Mouse (Mus musculus) forebrain, postnatal 0 days (tissue): ENCODE data around the gene Zdhhc14. TPM values are rescaled to one million over a fixed set of nuclear protein-coding genes. Genes with fewer than 3 reads are reported as not detected.

Experiments
- ATAC-seq: fragments of 200-750 bp; cut with Nextera tagmentation; 2 replicates; pipeline ENCODE4 v1.8.0; 2017; ENCODE audit warnings: mild to moderate bottlenecking, moderate library complexity
- DNase-seq: peaks from one replicate; pipeline ENCODE4 v3.0.0-alpha.2; 2015
- H3K27ac ChIP-seq: fragments of 300-500 bp; sonication (generic); 2 replicates; pipeline ENCODE4 v1.5.1; 2014; ENCODE audit warnings: low read depth, mild to moderate bottlenecking, antibody characterized with exemption, low read length, moderate library complexity, mixed read lengths
- H3K27me3 ChIP-seq: fragments of 300-500 bp; sonication (generic); 2 replicates; pipeline ENCODE4 v1.6.1; 2014; ENCODE audit warnings: mild to moderate bottlenecking, low read length, mixed read lengths; ENCODE audit not compliant: insufficient read depth
- H3K36me3 ChIP-seq: fragments of 300-500 bp; sonication (generic); 2 replicates; pipeline ENCODE4 v1.6.1; 2014; ENCODE audit warnings: mild to moderate bottlenecking, moderate library complexity; ENCODE audit not compliant: insufficient read depth
- H3K4me1 ChIP-seq: fragments of 300-500 bp; sonication (generic); 2 replicates; pipeline ENCODE4 v1.6.1; 2014; ENCODE audit warnings: antibody characterized with exemption; ENCODE audit not compliant: insufficient read depth
- H3K4me2 ChIP-seq: fragments of 300-500 bp; sonication (generic); 2 replicates; pipeline ENCODE4 v1.6.1; 2014; ENCODE audit warnings: low read depth, mild to moderate bottlenecking, moderate library complexity
- H3K4me3 ChIP-seq: fragments of 300-500 bp; sonication (generic); 2 replicates; pipeline ENCODE4 v1.5.1; 2014; ENCODE audit warnings: low read depth, low read length, mixed read lengths
- H3K9ac ChIP-seq: fragments of 300-500 bp; sonication (generic); 2 replicates; pipeline ENCODE4 v1.6.1; 2014; ENCODE audit warnings: mild to moderate bottlenecking
- H3K9me3 ChIP-seq: fragments of 300-500 bp; sonication (generic); 2 replicates; pipeline ENCODE4 v1.6.1; 2016; ENCODE audit warnings: low read length
- CTCF ChIP-seq: sonication (generic); IDR thresholded peaks from 2 replicates; pipeline ENCODE4 v1.5.1; 2016; ENCODE audit warnings: antibody characterized with exemption, control low read depth, low read depth
- WGBS: fragments of 180-500 bp; shearing (Covaris S2); extraction: QIAGEN DNeasy Blood & Tissue Kit; methylation state at CpG from one replicate; pipeline ENCODE4 v1.1.7; 2014; 5-methylcytosine and 5-hydroxymethylcytosine counted together
- polyA plus RNA-seq: library from polyadenylated mRNA; unstranded; fragments of >200 nt; fragmentation: Nextera tagmentation; extraction: Ambion mirVana; gene quantifications from 2 replicates; pipeline ENCODE4 v1.2.1, GENCODE M21; 2015
- total RNA-seq: library from RNA; depleted of rRNA; stranded (reverse); fragments of >200 nt; gene quantifications from 2 replicates; pipeline ENCODE4 v1.2.3, GENCODE M21; 2014

The Zdhhc14 gene
- total and polyA plus RNA-seq, 2 experiments from 2014 or later: 9.9 to 16.7 TPM

DNA sequence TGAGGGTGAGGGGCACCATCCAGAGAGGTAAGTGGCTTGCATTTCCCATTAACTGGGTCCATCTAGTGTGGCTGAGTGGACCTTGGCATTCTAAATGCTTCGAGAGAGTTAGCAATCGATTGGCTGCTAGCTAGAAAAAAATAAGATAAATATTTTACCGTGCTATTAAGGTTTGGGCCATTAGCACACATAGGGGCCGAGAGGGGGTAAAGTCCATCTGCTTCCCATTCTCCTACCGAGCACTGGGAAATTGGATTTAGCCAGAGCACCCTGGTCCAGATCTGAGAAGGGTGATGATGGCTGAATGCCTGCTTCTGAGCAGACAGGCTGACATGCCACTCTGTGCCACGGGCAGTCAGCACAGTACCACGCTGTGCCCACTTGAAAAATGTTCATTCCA lies 263.1 kb downstream of the Zdhhc14 start:
- Histone ChIP-seq H3K4me2 (no peak overlapping the region), H3K36me3 (no peaks in the 10 kb centered on the region), H3K4me3 (no peak overlapping the region), H3K4me1 (0 out of 2 replicates have a peak, but pooled peaks cover 4% of the 10 kb centered on the region), H3K9ac (no peak overlapping the region), H3K27me3 (no peaks in the 10 kb centered on the region), H3K9me3 (no peaks in the 10 kb centered on the region), H3K27ac (no peak overlapping the region)
- WGBS: 86% methylated on average over 7 of the region's 7 CpGs
- ATAC-seq (no peak), DNase-seq (no peak)
- no peak for TF ChIP-seq CTCF

DNA sequence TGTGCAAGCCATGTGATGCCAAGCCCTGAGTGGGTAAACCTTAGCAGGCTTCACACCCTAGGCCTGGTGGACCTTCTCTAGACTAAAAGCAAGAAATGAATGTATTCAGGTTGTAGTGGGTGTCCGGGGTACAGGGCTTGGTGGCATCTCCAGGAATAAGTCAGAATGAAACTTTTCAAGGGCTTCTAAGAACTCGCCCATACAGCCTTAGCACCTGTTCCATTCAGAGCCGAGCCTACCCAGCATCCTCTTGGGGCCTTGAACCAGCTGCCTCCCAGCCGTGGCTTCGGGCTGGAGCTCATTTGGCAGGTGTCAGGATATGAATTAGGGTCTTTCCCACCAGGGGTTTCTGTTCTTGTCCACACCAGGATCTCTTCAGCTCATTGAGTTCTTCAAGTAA lies 263.7 kb downstream of the Zdhhc14 start:
- Histone ChIP-seq H3K36me3 (no peaks in the 10 kb centered on the region), H3K27me3 (no peaks in the 10 kb centered on the region), H3K9me3 (no peaks in the 10 kb centered on the region), H3K27ac (no peak overlapping the region), H3K9ac (no peak overlapping the region), H3K4me2 (no peak overlapping the region), H3K4me1 (0 out of 2 replicates have a peak, but pooled peaks cover 4% of the 10 kb centered on the region), H3K4me3 (no peak overlapping the region)
- TF ChIP-seq CTCF: no peak
- DNase-seq (no peak), ATAC-seq (no peak)
- 67% methylated on average over 5 of the region's 5 CpGs for WGBS

DNA sequence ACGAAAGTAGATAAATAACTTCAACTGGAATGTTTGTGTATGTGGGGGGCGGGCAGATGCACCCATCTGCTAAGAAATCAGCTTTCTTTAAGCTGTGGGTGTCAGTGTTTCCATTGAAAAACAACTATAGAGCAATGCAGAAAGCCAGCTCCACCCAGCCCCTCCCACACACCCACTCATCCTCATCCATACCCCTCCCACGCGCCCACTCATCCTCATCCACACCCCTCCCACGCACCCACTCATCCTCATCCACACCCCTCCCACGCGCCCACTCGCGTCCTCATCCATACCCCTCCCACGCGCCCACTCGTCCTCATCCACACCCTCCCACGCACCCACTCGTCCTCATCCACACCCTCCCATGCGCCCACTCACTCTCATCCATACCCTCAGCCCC lies 264.5 kb downstream of the Zdhhc14 start:
- H3K4me2 ChIP-seq: no peak overlapping the region
- ATAC-seq (no peak), DNase-seq (no peak)
- no peaks in the 10 kb centered on the region for H3K27me3 ChIP-seq
- H3K27ac ChIP-seq: no peak overlapping the region
- no peak for TF ChIP-seq CTCF
- H3K9ac ChIP-seq: no peak overlapping the region
- 90% methylated on average over 15 of the region's 15 CpGs for WGBS
- no peaks in the 10 kb centered on the region for H3K9me3 ChIP-seq
- no peak overlapping the region for H3K4me3 ChIP-seq
- H3K36me3 ChIP-seq: no peaks in the 10 kb centered on the region
- 0 out of 2 replicates have a peak, but pooled peaks cover 4% of the 10 kb centered on the region for H3K4me1 ChIP-seq

DNA sequence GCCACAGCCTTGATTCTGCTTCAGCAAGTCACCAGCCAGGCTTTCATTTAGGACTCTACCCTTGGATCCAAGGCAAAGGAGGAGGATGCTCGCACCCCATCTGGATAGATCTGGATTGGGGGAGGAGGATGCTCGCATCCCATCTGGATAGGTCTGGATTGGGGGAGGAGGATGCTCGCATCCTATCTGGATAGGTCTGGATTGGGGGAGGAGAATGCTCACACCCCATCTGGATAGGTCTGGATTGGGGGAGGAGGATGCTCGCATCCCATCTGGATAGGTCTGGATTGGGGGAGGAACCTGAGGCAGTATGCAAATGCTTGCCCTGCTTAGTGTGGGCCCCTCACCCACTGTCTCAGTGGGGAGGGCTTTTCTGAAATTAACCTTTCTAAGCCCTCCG lies 271.4 kb downstream of the Zdhhc14 start:
- no peak for TF ChIP-seq CTCF
- no peak overlapping the region for H3K27ac ChIP-seq
- H3K9me3 ChIP-seq: no peaks in the 10 kb centered on the region
- 88% methylated on average over 5 of the region's 5 CpGs for WGBS
- no peak overlapping the region for H3K9ac ChIP-seq
- ATAC-seq: no peak
- no peaks in the 10 kb centered on the region for H3K4me1 ChIP-seq
- H3K4me2 ChIP-seq: no peak overlapping the region
- H3K4me3 ChIP-seq: no peak overlapping the region
- no peak for DNase-seq
- no peaks in the 10 kb centered on the region for H3K27me3 ChIP-seq
- no peaks in the 10 kb centered on the region for H3K36me3 ChIP-seq

DNA sequence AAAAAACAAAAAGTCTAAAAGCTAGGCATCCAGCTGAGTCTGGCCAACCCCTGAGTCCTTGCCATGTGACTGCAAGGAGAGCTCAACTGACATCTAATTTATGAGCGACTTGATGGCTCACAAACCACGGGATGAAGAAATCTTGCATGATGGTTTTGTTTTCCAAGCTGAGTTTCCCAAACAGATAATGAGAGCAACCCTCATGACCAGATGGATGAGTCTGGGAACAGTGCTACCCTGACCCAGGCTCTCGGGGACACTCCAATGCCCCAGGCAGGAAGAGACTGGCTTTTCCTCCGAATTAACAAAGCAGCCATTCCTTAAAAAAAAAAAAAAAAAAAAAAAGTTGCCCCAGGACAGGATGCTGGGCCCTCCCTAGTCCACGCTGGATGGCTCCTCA lies 271.9 kb downstream of the Zdhhc14 start:
- H3K27ac ChIP-seq: no peak overlapping the region
- no peak overlapping the region for H3K9ac ChIP-seq
- H3K9me3 ChIP-seq: no peaks in the 10 kb centered on the region
- no peak overlapping the region for H3K4me2 ChIP-seq
- no peaks in the 10 kb centered on the region for H3K4me1 ChIP-seq
- H3K4me3 ChIP-seq: no peak overlapping the region
- no peaks in the 10 kb centered on the region for H3K27me3 ChIP-seq
- no peak for TF ChIP-seq CTCF
- no peaks in the 10 kb centered on the region for H3K36me3 ChIP-seq
- ATAC-seq: no peak
- no peak for DNase-seq
- WGBS: 66% methylated on average over 5 of the region's 5 CpGs

DNA sequence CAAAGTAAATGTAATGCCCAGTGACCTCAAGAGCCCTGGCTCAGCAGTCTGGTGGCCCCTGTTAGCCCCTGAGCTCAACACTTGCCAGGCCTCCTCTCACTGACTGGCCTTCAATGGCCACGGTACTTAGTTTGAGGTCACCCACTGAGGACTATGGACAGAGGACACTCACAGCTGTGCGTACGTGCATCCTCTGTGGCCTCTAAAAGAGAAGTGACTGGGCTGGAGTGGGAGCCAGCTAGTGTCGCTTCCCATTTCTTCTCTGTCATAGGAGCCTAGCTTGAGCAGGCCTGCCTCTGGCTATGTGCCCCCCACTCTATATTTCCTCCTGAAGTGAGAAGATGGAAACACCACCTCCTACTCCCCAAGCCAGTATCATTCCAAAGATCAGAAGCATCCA lies 273.4 kb downstream of the Zdhhc14 start:
- no peak for ATAC-seq
- H3K9me3 ChIP-seq: no peaks in the 10 kb centered on the region
- WGBS: 83% methylated on average over 4 of the region's 4 CpGs

DNA sequence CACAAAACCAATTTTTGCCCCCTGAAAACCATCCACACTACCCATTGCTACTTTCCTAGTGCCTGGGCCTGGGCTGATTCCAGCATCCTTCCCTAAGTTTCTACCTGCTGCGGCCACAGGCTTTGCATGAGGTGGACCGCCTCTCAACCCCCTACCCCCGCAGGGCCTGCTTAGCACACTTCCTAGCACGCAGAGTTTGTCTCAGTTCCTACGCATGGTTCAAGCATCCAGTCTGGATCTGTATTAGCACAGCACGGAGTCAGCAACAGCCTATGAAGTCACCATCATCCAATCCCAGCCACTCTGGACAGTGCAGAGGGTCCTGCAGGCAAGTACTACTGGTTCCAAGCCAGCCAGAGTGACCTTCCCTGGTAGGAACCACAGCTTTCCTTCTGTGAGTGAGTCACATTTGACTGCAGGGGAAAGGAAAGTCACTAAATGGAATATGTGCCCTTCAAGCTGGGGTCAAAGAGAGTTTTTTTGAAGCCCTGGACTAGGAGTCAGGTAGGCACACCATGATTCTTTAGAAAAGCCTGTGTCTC lies 275.9 kb downstream of the Zdhhc14 start:
- Histone ChIP-seq H3K27ac (no peak overlapping the region), H3K9ac (no peak overlapping the region), H3K4me1 (peaks cover 11% of the 10 kb centered on the region; the same call in 1 of the 2 replicates), H3K4me2 (no peak overlapping the region), H3K36me3 (no peaks in the 10 kb centered on the region), H3K4me3 (no peak overlapping the region), H3K9me3 (no peaks in the 10 kb centered on the region), H3K27me3 (no peaks in the 10 kb centered on the region)
- TF ChIP-seq CTCF: no peak
- WGBS: 58% methylated on average over 6 of the region's 6 CpGs
- no peak for ATAC-seq
- no peak for DNase-seq

More for the DNA sequence above, 273.4 kb downstream of the Zdhhc14 start:
- H3K4me3 ChIP-seq: no peak overlapping the region
- peaks cover 8% of the 10 kb centered on the region; the same call in 1 of the 2 replicates for H3K4me1 ChIP-seq
- no peak overlapping the region for H3K27ac ChIP-seq
- H3K9ac ChIP-seq: no peak overlapping the region
- DNase-seq: no peak
- no peaks in the 10 kb centered on the region for H3K36me3 ChIP-seq
- H3K4me2 ChIP-seq: no peak overlapping the region
- TF ChIP-seq CTCF: no peak
- H3K27me3 ChIP-seq: no peaks in the 10 kb centered on the region
